In genomic region chr4:147122286-147122685, GRCm38 (mm10) we compare ENCODE assay signal across 6 mouse cellular contexts. TPM values are rescaled to one million over a fixed set of nuclear protein-coding genes. Genes with fewer than 3 reads are reported as not detected.
A peak's percentile ranks its signal among the peaks of the same experiment; 100 is the strongest.
DNase-seq lines count a peak whose midpoint lies in the region; ATAC-seq and TF ChIP-seq lines count a peak whose summit lies in the region.
"Not testable (repeated sequence)": the region's sequence is repeated elsewhere in the genome, so short reads cannot be mapped to it uniquely, and the experiment has no call there.
"Had no signal": no experiment of that assay in that cellular context is flagged by ENCODE, and none has a peak within 500 bp of the region (broad histone marks: within the 10 kb centered on the region; RNA-seq: fewer than 3 reads in every experiment).

No protein-coding gene starts in this region.

- H3K4me2 ChIP-seq in forebrain, embryonic 11.5 days (ENCODE audit: low read depth, low read length, severe bottlenecking); lung, postnatal 0 days (replicated peaks; ENCODE audit: low read depth, low read length): not testable (repeated sequence)

- TF ChIP-seq CTCF in lung, postnatal 0 days (IDR thresholded peaks at IDR 0.05), result not testable (repeated sequence)

- DNase-seq in R1 (ENCODE audit: low read depth, low spot score), result peak; percentile 5
- DNase-seq in forebrain, embryonic 11.5 days (ENCODE audit: low spot score), result peak; percentile 37
- DNase-seq in limb, embryonic 10.5 days (ENCODE audit: low spot score), result peak; percentile 24
- peak; percentile 4 for DNase-seq in lung, postnatal 0 days (ENCODE audit: low spot score)
- peak; percentile 34 for DNase-seq in testis, postnatal 10 days (ENCODE audit: low spot score)

- not testable (repeated sequence) for ATAC-seq in forebrain, embryonic 11.5 days (replicated peaks; ENCODE audit: low FRiP score); lung, postnatal 0 days

- WGBS in forebrain, embryonic 11.5 days, result 76% methylated on average over 1 of the region's 1 CpGs
- 83% methylated on average over 1 of the region's 1 CpGs for WGBS in limb, embryonic 10.5 days
- 69% methylated on average over 1 of the region's 1 CpGs for WGBS in lung, postnatal 0 days

- H3K9ac ChIP-seq in forebrain, embryonic 11.5 days (ENCODE audit: low read length); lung, postnatal 0 days (replicated peaks; ENCODE audit: low read depth): not testable (repeated sequence)

- H3K4me3 ChIP-seq in forebrain, embryonic 11.5 days (ENCODE audit: low read depth, low read length); limb, embryonic 10.5 days; lung, postnatal 0 days (ENCODE audit: low read depth, low read length): not testable (repeated sequence)

- H3K27me3 ChIP-seq in forebrain, embryonic 11.5 days (ENCODE audit: control insufficient read depth, insufficient read depth, low read length); limb, embryonic 10.5 days (ENCODE audit: low read depth, poor library complexity, severe bottlenecking); lung, postnatal 0 days (replicated peaks; ENCODE audit: insufficient read depth, low read length): not testable (repeated sequence)

- H3K9me3 ChIP-seq in forebrain, embryonic 11.5 days (ENCODE audit: control insufficient read depth, low read length); limb, embryonic 10.5 days (replicated peaks): not testable (repeated sequence)
- H3K9me3 ChIP-seq in lung, postnatal 0 days (ENCODE audit: low read length), result peaks cover 14% of the 10 kb centered on the region

- not testable (repeated sequence) for H3K27ac ChIP-seq in forebrain, embryonic 11.5 days (ENCODE audit: low read depth, low read length); limb, embryonic 10.5 days; lung, postnatal 0 days (ENCODE audit: low read length)

- TF ChIP-seq EP300 in lung, postnatal 0 days (IDR thresholded peaks at IDR 0.05), result not testable (repeated sequence)

- H3K4me1 ChIP-seq in forebrain, embryonic 11.5 days (replicated peaks; ENCODE audit: control insufficient read depth, insufficient read depth, low read length); limb, embryonic 10.5 days; lung, postnatal 0 days (ENCODE audit: insufficient read depth, low read depth, low read length): not testable (repeated sequence)

- not testable (repeated sequence) for H3K36me3 ChIP-seq in forebrain, embryonic 11.5 days (ENCODE audit: control insufficient read depth, insufficient read depth, low read length); limb, embryonic 10.5 days; lung, postnatal 0 days (ENCODE audit: insufficient read depth, low read length)

RNA-seq across cellular contexts. Expression of gene Zfp991, which starts 9.6 kb away (rescaled TPM):
- polyA plus RNA-seq in forebrain, embryonic 11.5 days (2014; fragmentation: Nextera tagmentation; extraction: Ambion mirVana), result 6.4 and 7.6 TPM in 2 replicates
- polyA plus RNA-seq in limb, embryonic 10.5 days (2016; fragmentation: Nextera tagmentation; extraction: Ambion mirVana), result 8.3 and 9.5 TPM in 2 replicates
- polyA plus RNA-seq in lung, postnatal 0 days (2015; fragmentation: Nextera tagmentation; extraction: Ambion mirVana), result 1.9 and 2.1 TPM in 2 replicates
- polyA plus RNA-seq: erythroblast, embryonic 14.5 days had no signal
